Mouse (Mus musculus) small intestine, adult 2 months (tissue): Measurements from ENCODE around the gene Unc13b.

ENCODE experiments used
- CTCF ChIP-seq: fragments of 200-500 bp; IDR thresholded peaks from 2 replicates; pipeline ENCODE4 v1.5.1; 2012; ENCODE audit warnings: low read depth, mild to moderate bottlenecking, control low read depth, inconsistent platforms, low read length, moderate library complexity, mixed read lengths; ENCODE audit not compliant: insufficient replicate concordance, insufficient read length; ENCODE audit errors: extremely low read depth
- POLR2A ChIP-seq: fragments of 200-500 bp; IDR thresholded peaks from 2 replicates; pipeline ENCODE4 v1.6.1; 2012; ENCODE audit warnings: low read depth, mild to moderate bottlenecking, control low read depth, inconsistent platforms, low read length, moderate library complexity

DNA sequence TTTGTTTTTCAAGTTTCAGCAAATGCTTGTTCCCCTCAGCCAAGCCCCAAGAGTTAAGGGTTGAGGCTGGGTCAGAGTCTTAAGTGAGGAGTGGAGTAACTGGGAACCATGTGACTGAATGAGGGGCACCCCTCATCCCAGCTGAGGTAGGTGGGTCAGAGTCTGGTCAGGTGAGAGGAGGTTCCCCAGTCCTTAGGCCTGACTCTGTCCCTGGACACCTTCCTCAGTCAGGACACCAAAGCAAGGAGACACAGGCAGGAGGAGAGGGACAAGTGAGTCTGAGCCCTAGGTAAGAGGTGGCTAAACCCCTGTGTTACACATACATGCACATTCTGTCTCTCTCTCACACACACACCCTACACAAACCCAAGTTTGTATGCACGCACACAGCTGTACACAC is 26.3 kb upstream of the Unc13b start:
- no peak for TF ChIP-seq CTCF
- no peak for TF ChIP-seq POLR2A
